Mouse (Mus musculus) kidney, adult 2 months (tissue): ENCODE measurements around the gene Icmt. TPM values are rescaled to one million over a fixed set of nuclear protein-coding genes. Genes with fewer than 3 reads are reported as not detected.

ENCODE experiments used
- DNase-seq: peaks from one replicate; pipeline ENCODE4 v3.0.0; 2021
- H3K27ac ChIP-seq: fragments of 200-500 bp; 2 replicates; pipeline ENCODE4 v1.5.1; 2012; ENCODE audit warnings: low read depth, low read length, control low read depth, inconsistent platforms; ENCODE audit not compliant: insufficient read depth
- H3K27me3 ChIP-seq: fragments of 200-500 bp; replicated peaks from 2 replicates; pipeline ENCODE4 v1.6.1; 2012; ENCODE audit warnings: mild to moderate bottlenecking, moderate library complexity, low read length, inconsistent platforms; ENCODE audit not compliant: control insufficient read depth, insufficient read depth
- H3K36me3 ChIP-seq: fragments of 200-500 bp; 2 replicates; pipeline ENCODE4 v1.6.1; 2012; ENCODE audit warnings: mild to moderate bottlenecking, moderate library complexity, low read length, inconsistent platforms; ENCODE audit not compliant: control insufficient read depth, insufficient read depth
- H3K4me1 ChIP-seq: fragments of 200-500 bp; 2 replicates; pipeline ENCODE4 v1.6.1; 2011; ENCODE audit warnings: low read length; ENCODE audit not compliant: control insufficient read depth, insufficient read depth
- H3K4me3 ChIP-seq: fragments of 200-500 bp; 2 replicates; pipeline ENCODE4 v1.5.1; 2011; ENCODE audit warnings: mild to moderate bottlenecking, low read depth, low read length, control low read depth; ENCODE audit not compliant: insufficient read depth
- CTCF ChIP-seq: fragments of 200-500 bp; conservative IDR thresholded peaks from 2 replicates; pipeline ENCODE4 v1.5.1; 2011; ENCODE audit warnings: low read depth, mild to moderate bottlenecking, control low read depth, low read length, moderate library complexity, mixed read lengths; ENCODE audit not compliant: insufficient read depth, insufficient read length
- POLR2A ChIP-seq: fragments of 200-500 bp; IDR thresholded peaks from one replicate; pipeline ENCODE4 v1.6.1; 2011; ENCODE audit warnings: low read depth, low read length, control low read depth
- WGBS: fragments of 180-500 bp; shearing (Covaris S2); methylation state at CpG from one replicate; pipeline ENCODE4 v1.1.7; 2018; 5-methylcytosine and 5-hydroxymethylcytosine counted together
- polyA plus RNA-seq: library from polyadenylated mRNA; depleted of rRNA; stranded (reverse); fragments of >200 nt; gene quantifications from 2 replicates; pipeline ENCODE4 v1.2.3, GENCODE M21; 2012; rRNA removed

The Icmt gene
- polyA plus RNA-seq, 1 experiment = 31.2 TPM

- Histone ChIP-seq H3K27ac (no peak overlapping the region), H3K36me3 (no peaks in the 10 kb centered on the region), H3K4me1 (no peaks in the 10 kb centered on the region), H3K4me3 (no peak overlapping the region), H3K27me3 (no peaks in the 10 kb centered on the region)
- no peak for TF ChIP-seq POLR2A
- TF ChIP-seq CTCF = no peak
- 14% methylated on average over 14 of the region's 14 CpGs for WGBS
- no peak for DNase-seq
Observed at GRCm38 (mm10) chr4:152351422-152352305, 54.6 kb downstream of the Icmt start.

DNA sequence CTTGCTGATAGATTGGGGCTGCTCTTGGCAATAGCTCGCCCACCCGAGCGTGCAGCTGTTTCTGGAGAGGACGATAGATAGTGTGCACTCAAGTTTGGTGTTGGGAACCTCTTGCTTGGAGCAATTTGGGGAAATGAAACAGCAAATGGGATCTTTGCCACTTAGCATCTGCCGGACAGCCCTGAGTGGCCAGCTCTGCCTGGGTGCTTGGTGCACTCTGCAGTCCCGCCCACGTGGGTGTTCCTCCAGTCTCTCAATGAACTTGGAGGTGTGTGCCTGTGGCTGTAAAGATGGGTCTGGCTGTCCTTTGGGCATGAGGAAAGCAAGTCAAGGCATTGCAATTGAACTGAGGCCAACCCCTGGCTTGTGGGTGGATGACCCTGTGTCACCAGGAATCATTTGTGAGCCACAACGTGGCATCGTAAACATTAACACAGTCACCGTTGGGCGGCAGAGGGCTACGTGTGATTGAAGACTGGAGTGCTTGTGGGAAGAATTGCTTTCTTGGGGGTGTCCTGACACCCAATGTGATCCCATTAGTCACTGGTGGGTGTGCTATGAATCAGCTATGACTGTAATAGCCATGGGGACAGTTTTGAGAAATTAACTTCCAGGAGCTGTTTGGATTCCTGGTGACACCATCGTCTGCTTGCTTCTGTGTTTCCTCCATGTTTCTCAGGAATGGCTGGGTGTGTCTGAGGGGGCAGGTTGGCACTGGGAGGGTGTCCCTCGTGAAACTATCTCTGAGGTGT is 57.0 kb downstream of the Icmt start:
- DNase-seq = no peak
- 46% methylated on average over 14 of the region's 14 CpGs for WGBS
- Histone ChIP-seq H3K27me3 (no peaks in the 10 kb centered on the region), H3K27ac (no peak overlapping the region), H3K4me1 (no peaks in the 10 kb centered on the region), H3K36me3 (no peaks in the 10 kb centered on the region), H3K4me3 (no peak overlapping the region)
- no peak for TF ChIP-seq POLR2A
- TF ChIP-seq CTCF = no peak

DNA sequence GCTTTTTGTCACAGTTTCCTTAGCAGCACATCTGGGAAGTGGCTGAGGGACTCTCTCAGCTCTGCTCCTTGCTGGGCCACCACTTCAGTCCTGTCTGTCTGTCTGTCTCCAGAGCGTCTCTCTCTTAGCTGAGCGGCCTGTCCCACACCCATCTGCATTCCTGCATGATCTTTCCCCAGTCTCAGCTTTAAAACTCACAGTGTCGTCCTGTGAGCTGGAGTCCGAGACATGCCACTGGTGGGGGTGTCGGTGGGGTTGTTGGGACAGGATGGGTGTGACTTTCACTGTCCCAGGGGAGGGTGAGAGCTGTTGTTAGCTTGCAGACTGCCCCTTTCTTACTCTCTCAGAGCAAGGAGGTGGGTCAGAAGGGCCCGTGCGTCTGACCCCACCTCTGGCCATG is 58.6 kb downstream of the Icmt start:
- H3K27me3 ChIP-seq = no peaks in the 10 kb centered on the region
- WGBS = 79% methylated on average over 7 of the region's 7 CpGs
- DNase-seq = no peak
- TF ChIP-seq POLR2A (no peak), CTCF (no peak)
- no peaks in the 10 kb centered on the region for H3K36me3 ChIP-seq
- H3K4me3 ChIP-seq = no peak overlapping the region
- no peak overlapping the region for H3K27ac ChIP-seq
- no peaks in the 10 kb centered on the region for H3K4me1 ChIP-seq

Other genes starting within 250 kb of the Icmt start
- 22.2 and 23.6 TPM in 2 replicates for gene Plekhg5, start 224.7 kb upstream of the Icmt start, polyA plus RNA-seq
- 3.3 and 4.4 TPM in 2 replicates for gene Tnfrsf25, start 181.3 kb upstream of the Icmt start, polyA plus RNA-seq
- 48.3 and 57.5 TPM in 2 replicates for gene Espn, start 144.9 kb upstream of the Icmt start, polyA plus RNA-seq
- 0.81 and 1.0 TPM in 2 replicates for gene Hes2, start 138.4 kb upstream of the Icmt start, polyA plus RNA-seq
- 80.2 and 90.1 TPM in 2 replicates for gene Acot7, start 119.1 kb upstream of the Icmt start, polyA plus RNA-seq
- gene Gpr153, start 23.0 kb upstream of the Icmt start, polyA plus RNA-seq = 6.9 and 9.5 TPM in 2 replicates
- gene Hes3, start 5.6 kb upstream of the Icmt start, polyA plus RNA-seq = not detected in 2 replicates
- 0.19 and 0.67 TPM in 2 replicates for gene Rnf207, start 21.8 kb downstream of the Icmt start, polyA plus RNA-seq
- gene Rpl22, start 28.5 kb downstream of the Icmt start, polyA plus RNA-seq = 45.4 and 90.1 TPM in 2 replicates
- 0.16 and 0.34 TPM in 2 replicates for gene Chd5, start 41.4 kb downstream of the Icmt start, polyA plus RNA-seq
- 2.2 and 2.4 TPM in 2 replicates for gene Nphp4, start 179.5 kb downstream of the Icmt start, polyA plus RNA-seq
- gene Kcnab2, start 180.6 kb downstream of the Icmt start, polyA plus RNA-seq = 4.6 and 6.1 TPM in 2 replicates